Mouse (Mus musculus) heart, embryonic 13.5 days (tissue): Measurements from ENCODE around the gene Best1. TPM values are rescaled to one million over a fixed set of nuclear protein-coding genes. Genes with fewer than 3 reads are reported as not detected.

Source experiments
- ATAC-seq: fragments of 200-750 bp; cut with Nextera tagmentation; 2 replicates; pipeline ENCODE4 v1.8.0; 2017; ENCODE audit warnings: moderate TSS enrichment; ENCODE audit not compliant: insufficient number of reproducible peaks, low FRiP score, low TSS enrichment; ENCODE audit errors: extremely low read depth
- H3K27ac ChIP-seq: fragments of 300-500 bp; sonication (generic); replicated peaks from 2 replicates; pipeline ENCODE4 v1.5.1; 2015; ENCODE audit warnings: moderate library complexity, mild to moderate bottlenecking, inconsistent platforms
- H3K27me3 ChIP-seq: fragments of 300-500 bp; sonication (generic); replicated peaks from 2 replicates; pipeline ENCODE4 v1.6.1; 2015; ENCODE audit warnings: mild to moderate bottlenecking, inconsistent platforms
- H3K36me3 ChIP-seq: fragments of 300-500 bp; sonication (generic); 2 replicates; pipeline ENCODE4 v1.6.1; 2015; ENCODE audit warnings: mild to moderate bottlenecking, inconsistent platforms
- H3K4me1 ChIP-seq: fragments of 300-500 bp; sonication (generic); 2 replicates; pipeline ENCODE4 v1.6.1; 2015; ENCODE audit warnings: inconsistent platforms
- H3K4me2 ChIP-seq: fragments of 300-500 bp; sonication (generic); 2 replicates; pipeline ENCODE4 v1.6.1; 2015; ENCODE audit warnings: inconsistent platforms, mild to moderate bottlenecking, moderate library complexity
- H3K4me3 ChIP-seq: fragments of 300-500 bp; sonication (generic); 2 replicates; pipeline ENCODE4 v1.5.1; 2015; ENCODE audit warnings: moderate library complexity, mild to moderate bottlenecking, inconsistent platforms
- H3K9ac ChIP-seq: fragments of 300-500 bp; sonication (generic); 2 replicates; pipeline ENCODE4 v1.6.1; 2015; ENCODE audit warnings: inconsistent platforms, mild to moderate bottlenecking, moderate library complexity
- H3K9me3 ChIP-seq: fragments of 300-500 bp; sonication (generic); 2 replicates; pipeline ENCODE4 v1.6.1; 2016; ENCODE audit warnings: inconsistent platforms
- WGBS: fragments of 180-500 bp; shearing (Covaris S2); methylation state at CpG from one replicate; pipeline ENCODE4 v1.1.7; 2015; ENCODE audit warnings: mixed read lengths; 5-methylcytosine and 5-hydroxymethylcytosine counted together
- polyA plus RNA-seq: library from polyadenylated mRNA; unstranded; fragments of >200 nt; fragmentation: Nextera tagmentation; extraction: Ambion mirVana; gene quantifications from 2 replicates; pipeline ENCODE4 v1.2.1, GENCODE M21; 2015

Gene Best1
- polyA plus RNA-seq, 1 experiment from 2014 or later: 0.27 TPM

- H3K9ac ChIP-seq: no peak overlapping the region
- WGBS: 56% methylated on average over 4 of the region's 4 CpGs
Observed at GRCm38 (mm10) chr19:9956624-9957388, 44.6 kb downstream of the Best1 start.

GRCm38 (mm10) chr19:9955438-9955837 lies 46.0 kb downstream of the Best1 start:
- no peak overlapping the region for H3K4me3 ChIP-seq
- peaks cover 27% of the 10 kb centered on the region for H3K4me1 ChIP-seq
- ATAC-seq: no peak
- no peak overlapping the region for H3K9ac ChIP-seq
- H3K4me2 ChIP-seq: peak overlapping the region; percentile 42; the same call in 1 of the 2 replicates
- WGBS: 60% methylated on average over 1 of the region's 1 CpGs
- H3K27ac ChIP-seq: peak overlapping the region; percentile 89
- no peaks in the 10 kb centered on the region for H3K36me3 ChIP-seq
- no peaks in the 10 kb centered on the region for H3K9me3 ChIP-seq
- no peaks in the 10 kb centered on the region for H3K27me3 ChIP-seq

More at GRCm38 (mm10) chr19:9956624-9957388, 44.6 kb downstream of the Best1 start:
- Histone ChIP-seq H3K4me3 (no peak overlapping the region), H3K36me3 (no peaks in the 10 kb centered on the region), H3K4me1 (peaks cover 27% of the 10 kb centered on the region), H3K4me2 (no peak overlapping the region), H3K27me3 (no peaks in the 10 kb centered on the region), H3K9me3 (no peaks in the 10 kb centered on the region), H3K27ac (no peak overlapping the region)
- ATAC-seq: no peak

GRCm38 (mm10) chr19:9954811-9955202 lies 46.6 kb downstream of the Best1 start:
- peak overlapping the region; percentile 64 for H3K9ac ChIP-seq
- H3K9me3 ChIP-seq: 0 out of 2 replicates have a peak, but pooled peaks cover 2% of the 10 kb centered on the region
- H3K36me3 ChIP-seq: no peaks in the 10 kb centered on the region
- ATAC-seq: 0 out of 2 replicates have a peak, but pooled peaks have one; percentile 23
- peak overlapping the region; percentile 16; the same call in 1 of the 2 replicates for H3K4me3 ChIP-seq
- whole genome bisulfite sequencing: 33% methylated on average over 5 of the region's 5 CpGs
- peak overlapping the region; percentile 42 for H3K4me2 ChIP-seq
- no peaks in the 10 kb centered on the region for H3K27me3 ChIP-seq
- peaks cover 27% of the 10 kb centered on the region for H3K4me1 ChIP-seq
- peak overlapping the region; percentile 89 for H3K27ac ChIP-seq

- peak; percentile 24; the same call in 1 of the 2 replicates for ATAC-seq
- H3K4me2 ChIP-seq: peak overlapping the region; percentile 42
- peaks cover 6% of the 10 kb centered on the region; the same call in 1 of the 2 replicates for H3K9me3 ChIP-seq
- peak overlapping the region; percentile 89 for H3K27ac ChIP-seq
- 30% methylated on average over 7 of the region's 7 CpGs for WGBS
- H3K36me3 ChIP-seq: no peaks in the 10 kb centered on the region
- peaks cover 27% of the 10 kb centered on the region for H3K4me1 ChIP-seq
- peak overlapping the region; percentile 16; the same call in 1 of the 2 replicates for H3K4me3 ChIP-seq
- H3K27me3 ChIP-seq: no peaks in the 10 kb centered on the region
- peak overlapping the region; percentile 25; the same call in 1 of the 2 replicates for H3K9ac ChIP-seq
Observed at GRCm38 (mm10) chr19:9954055-9954810, 47.2 kb downstream of the Best1 start.

- no peak overlapping the region for H3K9ac ChIP-seq
- WGBS: 78% methylated on average over 3 of the region's 3 CpGs
- H3K4me1 ChIP-seq: peaks cover 27% of the 10 kb centered on the region
- no peaks in the 10 kb centered on the region for H3K36me3 ChIP-seq
- no peak overlapping the region for H3K27ac ChIP-seq
- H3K9me3 ChIP-seq: peaks cover 6% of the 10 kb centered on the region; the same call in 1 of the 2 replicates
- ATAC-seq: no peak
- no peaks in the 10 kb centered on the region for H3K27me3 ChIP-seq
- no peak overlapping the region for H3K4me3 ChIP-seq
- H3K4me2 ChIP-seq: no peak overlapping the region
Observed at GRCm38 (mm10) chr19:9952912-9953311, 48.5 kb downstream of the Best1 start.

- no peak for ATAC-seq
- Histone ChIP-seq H3K9ac (no peak overlapping the region), H3K36me3 (no peaks in the 10 kb centered on the region), H3K27ac (no peak overlapping the region), H3K27me3 (no peaks in the 10 kb centered on the region), H3K4me1 (peaks cover 26% of the 10 kb centered on the region), H3K4me2 (no peak overlapping the region), H3K9me3 (peaks cover 6% of the 10 kb centered on the region; the same call in 1 of the 2 replicates), H3K4me3 (no peak overlapping the region)
- WGBS: 64% methylated on average over 3 of the region's 3 CpGs
Observed at GRCm38 (mm10) chr19:9952390-9952789, 49.0 kb downstream of the Best1 start.

GRCm38 (mm10) chr19:9946986-9947385 lies 54.4 kb downstream of the Best1 start:
- Histone ChIP-seq H3K4me2 (no peak overlapping the region), H3K4me1 (peaks cover 37% of the 10 kb centered on the region), H3K9me3 (peaks cover 6% of the 10 kb centered on the region; the same call in 1 of the 2 replicates), H3K27ac (peak overlapping the region; percentile 34), H3K27me3 (no peaks in the 10 kb centered on the region), H3K9ac (no peak overlapping the region), H3K4me3 (no peak overlapping the region), H3K36me3 (no peaks in the 10 kb centered on the region)
- WGBS: 69% methylated on average over 3 of the region's 3 CpGs
- ATAC-seq: no peak

GRCm38 (mm10) chr19:9945800-9946564 lies 55.5 kb downstream of the Best1 start:
- Histone ChIP-seq H3K9ac (no peak overlapping the region), H3K4me2 (no peak overlapping the region), H3K27ac (peak overlapping the region; percentile 61), H3K36me3 (no peaks in the 10 kb centered on the region), H3K27me3 (no peaks in the 10 kb centered on the region), H3K9me3 (peaks cover 6% of the 10 kb centered on the region; the same call in 1 of the 2 replicates), H3K4me3 (no peak overlapping the region), H3K4me1 (peaks cover 40% of the 10 kb centered on the region)
- ATAC-seq: no peak
- WGBS: 61% methylated on average over 8 of the region's 8 CpGs

- Histone ChIP-seq H3K27ac (peak overlapping the region; percentile 81), H3K9me3 (no peaks in the 10 kb centered on the region), H3K36me3 (no peaks in the 10 kb centered on the region), H3K4me1 (peaks cover 56% of the 10 kb centered on the region), H3K27me3 (no peaks in the 10 kb centered on the region), H3K4me2 (no peak overlapping the region), H3K4me3 (no peak overlapping the region), H3K9ac (peak overlapping the region; percentile 5; the same call in 1 of the 2 replicates)
- 36% methylated on average over 10 of the region's 10 CpGs for WGBS
- no peak for ATAC-seq
Observed at GRCm38 (mm10) chr19:9942539-9943533, 58.6 kb downstream of the Best1 start.

- no peak overlapping the region for H3K27ac ChIP-seq
- 48% methylated on average over 1 of the region's 1 CpGs for WGBS
- H3K9ac ChIP-seq: no peak overlapping the region
- H3K9me3 ChIP-seq: no peaks in the 10 kb centered on the region
- no peaks in the 10 kb centered on the region for H3K36me3 ChIP-seq
- no peak overlapping the region for H3K4me3 ChIP-seq
- no peaks in the 10 kb centered on the region for H3K27me3 ChIP-seq
- H3K4me1 ChIP-seq: peaks cover 56% of the 10 kb centered on the region
- ATAC-seq: no peak
- H3K4me2 ChIP-seq: no peak overlapping the region
Observed at GRCm38 (mm10) chr19:9941809-9942208, 59.6 kb downstream of the Best1 start.
